Mouse (Mus musculus) kidney, embryonic 15.5 days (tissue): ENCODE measurements at regions not wholly inside any gene's neighbourhood (a gene's known extent, or its start where the extent isn't known, plus 50 kb on each side); places are given as distances from the start of the nearest gene placed in this dataset.

Source experiments
- ATAC-seq: fragments of 200-750 bp; cut with Nextera tagmentation; replicated peaks from 2 replicates; pipeline ENCODE4 v1.8.0; 2017; ENCODE audit warnings: moderate TSS enrichment; ENCODE audit not compliant: low FRiP score
- H3K27ac ChIP-seq: fragments of 300-500 bp; sonication (generic); 2 replicates; pipeline ENCODE4 v1.5.1; 2015; ENCODE audit warnings: mild to moderate bottlenecking, inconsistent platforms
- H3K27me3 ChIP-seq: fragments of 300-500 bp; sonication (generic); 2 replicates; pipeline ENCODE4 v1.6.1; 2015; ENCODE audit warnings: inconsistent platforms
- H3K36me3 ChIP-seq: fragments of 300-500 bp; sonication (generic); 2 replicates; pipeline ENCODE4 v1.6.1; 2015; ENCODE audit warnings: inconsistent platforms
- H3K4me1 ChIP-seq: fragments of 300-500 bp; sonication (generic); 2 replicates; pipeline ENCODE4 v1.6.1; 2015; ENCODE audit warnings: inconsistent platforms
- H3K4me2 ChIP-seq: fragments of 300-500 bp; sonication (generic); 2 replicates; pipeline ENCODE4 v1.6.1; 2015; ENCODE audit warnings: moderate library complexity, mild to moderate bottlenecking, inconsistent platforms
- H3K4me3 ChIP-seq: fragments of 300-500 bp; sonication (generic); replicated peaks from 2 replicates; pipeline ENCODE4 v1.5.1; 2015; ENCODE audit warnings: mild to moderate bottlenecking, inconsistent platforms
- H3K9ac ChIP-seq: fragments of 300-500 bp; sonication (generic); 2 replicates; pipeline ENCODE4 v1.6.1; 2015; ENCODE audit warnings: mild to moderate bottlenecking, inconsistent platforms
- H3K9me3 ChIP-seq: fragments of 300-500 bp; sonication (generic); replicated peaks from 2 replicates; pipeline ENCODE4 v1.6.1; 2016; ENCODE audit warnings: inconsistent platforms
- WGBS: fragments of 180-500 bp; shearing (Covaris S2); methylation state at CpG from one replicate; pipeline ENCODE4 v1.1.7; 2015; ENCODE audit warnings: mixed read lengths; 5-methylcytosine and 5-hydroxymethylcytosine counted together

DNA sequence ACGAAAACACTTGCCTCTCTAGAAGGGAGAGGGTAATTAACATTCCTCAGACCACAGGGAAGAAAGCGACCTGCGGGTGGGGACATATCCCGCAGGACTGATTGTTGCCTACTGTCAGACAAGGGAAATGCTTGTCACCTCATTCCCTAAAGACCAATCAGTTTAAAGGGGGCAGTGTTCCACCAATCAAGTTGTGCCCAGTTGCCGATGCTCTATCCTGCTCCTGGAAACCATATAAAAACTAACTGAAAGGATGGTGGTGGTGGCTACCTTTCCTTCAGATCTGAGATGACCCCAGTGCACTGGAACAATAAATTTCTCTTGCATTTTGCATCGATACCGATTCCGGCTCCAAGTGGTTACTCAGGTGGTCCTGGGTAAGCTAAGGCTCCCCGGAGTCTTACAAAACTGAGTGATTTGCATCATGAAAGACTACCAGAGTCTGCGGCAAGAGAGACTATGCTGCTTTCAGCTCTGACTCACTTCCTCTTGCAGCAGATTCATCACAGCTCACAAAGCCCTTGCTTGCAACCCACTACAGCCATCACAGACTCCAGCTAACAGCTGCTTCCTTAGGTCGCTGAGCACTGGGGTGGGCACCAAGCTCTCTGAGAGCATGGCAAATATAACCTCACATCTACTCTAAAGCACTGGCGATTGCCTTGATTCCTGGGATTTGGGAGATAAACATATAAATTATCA lies 533.7 kb upstream of the A830018L16Rik start:
- 0 out of 2 replicates have a peak, but pooled peaks have one; percentile 22 for ATAC-seq
- H3K4me2 ChIP-seq: peak overlapping the region; percentile 23
- H3K9me3 ChIP-seq: no peaks in the 10 kb centered on the region
- no peak overlapping the region for H3K9ac ChIP-seq
- H3K4me3 ChIP-seq: no peak overlapping the region
- H3K27me3 ChIP-seq: no peaks in the 10 kb centered on the region
- H3K4me1 ChIP-seq: no peaks in the 10 kb centered on the region
- no peak overlapping the region for H3K27ac ChIP-seq
- no peaks in the 10 kb centered on the region for H3K36me3 ChIP-seq
- 55% methylated on average over 12 of the region's 12 CpGs for WGBS

DNA sequence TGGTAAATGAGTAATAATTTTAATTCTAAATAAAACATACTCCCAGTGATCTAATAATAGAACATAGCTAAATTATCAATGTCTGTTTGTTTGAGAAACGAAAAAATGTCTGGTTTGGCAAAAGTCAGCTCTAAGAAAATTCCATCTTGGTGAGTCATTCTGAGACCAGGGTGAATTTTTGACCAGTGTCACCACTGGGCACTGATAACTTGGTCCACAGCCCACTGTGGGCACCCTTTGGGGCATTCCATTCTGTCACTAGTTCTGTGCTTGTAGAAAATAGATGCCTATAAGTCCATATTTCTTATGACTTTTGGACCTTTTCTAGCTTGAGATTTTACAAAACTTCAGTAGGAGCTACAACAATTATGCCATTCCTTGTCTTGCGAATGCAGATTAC lies 515.1 kb upstream of the A830018L16Rik start:
- H3K27ac ChIP-seq: no peak overlapping the region
- H3K4me1 ChIP-seq: no peaks in the 10 kb centered on the region
- H3K4me3 ChIP-seq: no peak overlapping the region
- WGBS: 72% methylated on average over 2 of the region's 2 CpGs
- no peak for ATAC-seq
- no peak overlapping the region for H3K4me2 ChIP-seq
- no peaks in the 10 kb centered on the region for H3K27me3 ChIP-seq
- H3K36me3 ChIP-seq: no peaks in the 10 kb centered on the region
- H3K9me3 ChIP-seq: no peaks in the 10 kb centered on the region
- no peak overlapping the region for H3K9ac ChIP-seq

DNA sequence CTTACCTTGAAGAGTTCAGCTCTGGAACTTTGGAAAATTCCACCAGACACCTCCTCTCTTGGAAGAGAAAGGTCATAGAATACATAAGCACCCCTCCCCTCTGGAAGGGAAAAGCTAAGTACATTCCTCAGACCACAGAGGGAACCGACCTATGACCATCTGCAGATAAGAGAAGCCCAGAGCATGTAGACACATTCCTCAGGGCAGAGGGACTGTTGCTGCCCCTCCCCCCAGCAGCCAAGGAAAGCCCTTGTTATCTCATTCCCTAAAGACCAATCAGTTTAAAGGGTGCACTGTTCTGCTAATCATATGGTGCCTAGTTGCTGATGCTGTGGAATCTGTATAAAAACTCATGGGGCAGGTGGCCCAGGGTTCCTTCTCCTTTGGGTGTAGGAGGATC lies 511.2 kb upstream of the A830018L16Rik start:
- Histone ChIP-seq H3K4me3 (no peak overlapping the region), H3K27ac (no peak overlapping the region), H3K4me1 (no peaks in the 10 kb centered on the region), H3K9ac (no peak overlapping the region), H3K9me3 (no peaks in the 10 kb centered on the region), H3K36me3 (no peaks in the 10 kb centered on the region), H3K4me2 (no peak overlapping the region), H3K27me3 (no peaks in the 10 kb centered on the region)
- 65% methylated on average over 1 of the region's 1 CpGs for WGBS
- no peak for ATAC-seq

DNA sequence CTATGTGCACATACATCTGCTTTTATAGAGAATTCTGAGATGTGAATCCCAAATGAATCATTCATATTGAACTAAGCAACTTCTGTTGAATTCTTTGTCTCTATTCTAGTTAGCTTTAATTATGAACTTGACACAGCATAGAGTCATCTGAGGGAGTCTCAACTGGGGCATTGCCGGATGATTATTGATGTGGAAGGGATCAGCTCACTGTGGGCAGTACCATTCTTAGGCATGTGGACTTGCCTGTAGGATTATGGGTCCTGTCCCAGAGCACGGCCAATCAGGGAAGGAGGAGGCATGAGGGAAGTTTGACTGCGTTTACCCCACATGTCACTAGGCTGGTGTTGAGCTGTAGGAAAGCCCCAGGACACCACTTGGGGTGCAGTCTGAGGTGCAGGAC lies 493.9 kb upstream of the A830018L16Rik start:
- 83% methylated on average over 3 of the region's 3 CpGs for WGBS
- Histone ChIP-seq H3K4me1 (no peaks in the 10 kb centered on the region), H3K9me3 (no peaks in the 10 kb centered on the region), H3K4me3 (no peak overlapping the region), H3K9ac (no peak overlapping the region), H3K36me3 (no peaks in the 10 kb centered on the region), H3K27ac (no peak overlapping the region), H3K27me3 (no peaks in the 10 kb centered on the region), H3K4me2 (no peak overlapping the region)
- no peak for ATAC-seq

DNA sequence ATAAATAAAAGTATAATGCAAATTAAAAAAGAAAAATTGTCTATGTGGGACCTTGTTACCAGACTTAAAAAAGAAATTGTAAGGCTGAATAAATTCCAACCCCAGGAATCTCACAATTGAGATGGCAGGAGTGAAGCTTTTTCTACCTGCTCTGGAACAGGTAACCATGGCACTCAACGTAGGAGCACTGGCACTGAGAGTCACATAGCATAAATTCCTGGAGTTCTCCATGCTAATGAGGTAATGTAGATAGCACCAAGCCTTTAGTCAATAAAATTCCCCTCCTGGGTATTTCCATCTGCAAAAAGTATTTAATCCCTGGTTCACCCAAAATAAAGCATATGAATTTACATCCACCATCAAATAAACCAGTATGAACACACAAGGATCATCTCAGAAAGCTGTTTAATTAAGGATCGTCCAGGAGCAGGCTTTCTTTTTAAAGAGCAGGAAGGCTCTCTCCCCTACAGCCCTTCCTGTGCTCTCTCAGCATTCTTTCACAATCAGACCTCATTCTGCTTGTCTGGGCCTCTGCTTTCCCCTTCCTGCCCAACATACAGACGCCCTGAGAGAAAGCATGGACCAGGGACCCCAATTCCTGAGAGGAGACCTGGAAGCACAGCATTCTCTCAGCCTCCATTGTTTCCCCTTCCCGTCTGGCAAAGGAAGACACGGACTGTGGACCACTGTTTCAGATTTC lies 481.4 kb upstream of the A830018L16Rik start:
- no peak overlapping the region for H3K4me2 ChIP-seq
- H3K36me3 ChIP-seq: no peaks in the 10 kb centered on the region
- no peaks in the 10 kb centered on the region for H3K27me3 ChIP-seq
- H3K9ac ChIP-seq: no peak overlapping the region
- H3K4me1 ChIP-seq: no peaks in the 10 kb centered on the region
- 56% methylated on average over 5 of the region's 5 CpGs for WGBS
- no peak overlapping the region for H3K27ac ChIP-seq
- no peaks in the 10 kb centered on the region for H3K9me3 ChIP-seq
- no peak overlapping the region for H3K4me3 ChIP-seq
- ATAC-seq: no peak

DNA sequence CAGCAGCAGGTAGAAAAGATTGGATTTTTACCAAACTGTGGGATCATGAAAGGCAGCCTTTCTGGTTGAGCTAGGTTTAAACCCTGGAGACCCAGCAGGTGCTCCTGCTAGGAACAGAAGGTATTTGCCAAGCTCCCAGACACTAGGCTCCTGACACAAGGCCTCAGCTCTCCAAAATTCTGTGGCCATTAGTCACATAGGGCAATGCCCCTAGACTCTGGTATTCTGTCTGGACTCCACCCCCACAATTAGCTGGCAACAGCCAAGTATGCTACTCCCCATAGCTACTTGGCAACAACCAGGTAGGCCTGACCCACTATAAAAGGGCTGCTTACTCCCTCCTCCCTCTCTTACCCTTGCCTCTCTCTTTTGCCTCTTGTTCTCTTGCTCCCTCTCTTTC lies 480.7 kb upstream of the A830018L16Rik start:
- H3K9ac ChIP-seq: no peak overlapping the region
- no peak for ATAC-seq
- H3K27ac ChIP-seq: no peak overlapping the region
- no peak overlapping the region for H3K4me2 ChIP-seq
- H3K36me3 ChIP-seq: no peaks in the 10 kb centered on the region
- no peaks in the 10 kb centered on the region for H3K4me1 ChIP-seq
- H3K9me3 ChIP-seq: no peaks in the 10 kb centered on the region
- H3K4me3 ChIP-seq: no peak overlapping the region
- H3K27me3 ChIP-seq: no peaks in the 10 kb centered on the region

DNA sequence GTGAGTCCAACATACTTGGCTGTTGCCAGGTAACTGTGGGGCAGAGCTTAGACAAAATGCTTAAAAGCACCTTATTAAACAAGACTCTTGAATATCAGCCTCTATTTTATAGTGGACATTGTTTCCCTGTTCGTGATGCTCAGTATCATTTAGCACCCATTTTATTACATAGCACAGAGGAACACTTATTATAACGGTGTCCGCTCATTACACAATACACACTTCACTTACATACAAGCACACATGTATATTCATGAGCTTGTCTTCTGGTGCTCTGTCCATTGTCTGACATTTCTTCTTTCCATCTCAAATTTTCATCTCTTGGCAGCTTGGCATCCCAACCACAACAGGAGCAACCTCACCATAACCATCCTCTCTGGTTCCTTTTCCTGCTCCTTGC lies 475.5 kb upstream of the A830018L16Rik start:
- H3K9me3 ChIP-seq: no peaks in the 10 kb centered on the region
- H3K9ac ChIP-seq: no peak overlapping the region
- H3K27ac ChIP-seq: no peak overlapping the region
- whole genome bisulfite sequencing: 90% methylated on average over 3 of the region's 3 CpGs
- no peak overlapping the region for H3K4me2 ChIP-seq
- H3K4me1 ChIP-seq: no peaks in the 10 kb centered on the region
- no peaks in the 10 kb centered on the region for H3K36me3 ChIP-seq
- H3K27me3 ChIP-seq: no peaks in the 10 kb centered on the region
- no peak for ATAC-seq
- H3K4me3 ChIP-seq: no peak overlapping the region

DNA sequence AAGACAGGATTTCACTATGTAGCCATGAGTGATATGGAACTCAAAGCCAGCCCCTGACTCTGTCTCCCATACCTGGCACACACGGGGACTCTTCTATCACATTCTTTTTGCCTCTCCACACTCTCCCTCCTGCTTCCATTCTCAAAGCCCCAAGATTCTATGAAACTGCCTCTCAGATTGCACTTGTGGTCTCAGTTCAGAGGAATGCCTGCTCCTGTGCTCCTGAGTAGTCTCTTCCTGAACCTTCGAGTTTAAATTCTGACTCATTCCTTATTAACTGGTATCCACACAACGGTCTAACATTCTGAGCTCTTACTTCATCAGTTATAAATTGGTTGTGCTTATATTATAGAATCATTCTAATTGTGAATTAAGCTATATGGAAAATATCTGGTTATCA lies 473.6 kb upstream of the A830018L16Rik start:
- Histone ChIP-seq H3K27ac (no peak overlapping the region), H3K4me2 (no peak overlapping the region), H3K36me3 (no peaks in the 10 kb centered on the region), H3K4me3 (no peak overlapping the region), H3K27me3 (no peaks in the 10 kb centered on the region), H3K9ac (no peak overlapping the region), H3K4me1 (no peaks in the 10 kb centered on the region), H3K9me3 (no peaks in the 10 kb centered on the region)
- WGBS: 75% methylated on average over 3 of the region's 3 CpGs
- ATAC-seq: no peak

DNA sequence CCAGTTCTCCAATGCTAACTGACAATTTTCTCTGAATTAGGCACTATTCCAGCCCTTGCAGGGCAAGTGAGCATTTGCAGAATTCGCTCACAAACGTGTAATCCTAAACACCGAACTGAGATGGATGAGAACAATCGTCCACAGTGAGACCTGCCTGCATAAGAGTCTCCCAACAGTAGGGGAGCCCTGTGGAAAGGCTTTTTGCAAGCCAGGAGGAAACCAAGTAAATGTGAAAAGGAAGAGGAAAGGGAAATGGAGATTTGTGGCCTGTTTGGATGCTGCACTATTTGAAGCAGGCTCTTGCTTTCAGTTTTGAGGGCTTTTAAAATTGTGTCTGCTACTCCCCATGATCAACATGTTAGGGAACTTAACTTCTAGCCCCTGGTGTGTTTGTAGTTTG lies 470.9 kb upstream of the A830018L16Rik start:
- Histone ChIP-seq H3K36me3 (no peaks in the 10 kb centered on the region), H3K4me1 (no peaks in the 10 kb centered on the region), H3K9ac (no peak overlapping the region), H3K4me2 (no peak overlapping the region), H3K4me3 (no peak overlapping the region), H3K9me3 (no peaks in the 10 kb centered on the region), H3K27ac (no peak overlapping the region), H3K27me3 (no peaks in the 10 kb centered on the region)
- no peak for ATAC-seq
- WGBS: 47% methylated on average over 4 of the region's 4 CpGs
